Mouse (Mus musculus) layer of hippocampus, postnatal 14 days (tissue): ENCODE data around the gene Crim1. TPM values are rescaled to one million over a fixed set of nuclear protein-coding genes. Genes with fewer than 3 reads are reported as not detected.

Experiments used
- DNase-seq, 2 experiments: peaks; one replicate each; pipeline ENCODE4 v3.0.0; 2021 to 2022; ENCODE audit warnings: low spot score in 2 of 2, mixed read lengths in 1 of 2
- total RNA-seq, 2 experiments: library from RNA; stranded (reverse); gene quantifications; 2 replicates each; pipeline ENCODE4 v1.2.3; 2021

The Crim1 gene
- total RNA-seq, 2 experiments from 2014 or later = 101 to 103 TPM

GRCm38 (mm10) chr17:78280991-78281712 lies 81.1 kb downstream of the Crim1 start:
- no peak for DNase-seq

GRCm38 (mm10) chr17:78283271-78283992 lies 83.4 kb downstream of the Crim1 start:
- DNase-seq = no peak

GRCm38 (mm10) chr17:78286021-78286420 lies 86.0 kb downstream of the Crim1 start:
- DNase-seq = no peak

- no peak for DNase-seq
These were observed 87.3 kb downstream of the Crim1 start for GRCm38 (mm10) chr17:78287391-78287790.

GRCm38 (mm10) chr17:78290153-78290876 lies 90.3 kb downstream of the Crim1 start:
- no peak for DNase-seq

GRCm38 (mm10) chr17:78291030-78291429 lies 91.0 kb downstream of the Crim1 start:
- no peak for DNase-seq

GRCm38 (mm10) chr17:78292301-78292700 lies 92.3 kb downstream of the Crim1 start:
- DNase-seq = no peak

GRCm38 (mm10) chr17:78292827-78293488 lies 92.9 kb downstream of the Crim1 start:
- no peak for DNase-seq

GRCm38 (mm10) chr17:78295979-78296378 lies 95.9 kb downstream of the Crim1 start:
- DNase-seq = no peak

GRCm38 (mm10) chr17:78298140-78298539 lies 98.1 kb downstream of the Crim1 start:
- DNase-seq = no peak

- DNase-seq = no peak
These were observed 99.0 kb downstream of the Crim1 start for GRCm38 (mm10) chr17:78298967-78299540.

GRCm38 (mm10) chr17:78303053-78303452 lies 103.0 kb downstream of the Crim1 start:
- no peak for DNase-seq

- DNase-seq = no peak
These were observed 104.0 kb downstream of the Crim1 start for GRCm38 (mm10) chr17:78304059-78304458.

GRCm38 (mm10) chr17:78306434-78306833 lies 106.4 kb downstream of the Crim1 start:
- DNase-seq = no peak

GRCm38 (mm10) chr17:78308221-78308620 lies 108.2 kb downstream of the Crim1 start:
- DNase-seq = no peak

GRCm38 (mm10) chr17:78313006-78313405 lies 113.0 kb downstream of the Crim1 start:
- DNase-seq = peak; percentile 35 to 62

- DNase-seq = no peak
These were observed 113.6 kb downstream of the Crim1 start for GRCm38 (mm10) chr17:78313612-78314011.

- no peak for DNase-seq
These were observed 115.6 kb downstream of the Crim1 start for GRCm38 (mm10) chr17:78315659-78316058.

- DNase-seq = no peak
These were observed 117.3 kb downstream of the Crim1 start for GRCm38 (mm10) chr17:78317381-78317780.

GRCm38 (mm10) chr17:78318810-78319209 lies 118.8 kb downstream of the Crim1 start:
- DNase-seq = no peak

- no peak for DNase-seq
These were observed 121.3 kb downstream of the Crim1 start for GRCm38 (mm10) chr17:78321216-78321835.
